Mouse (Mus musculus): ENCODE measurements at regions not wholly inside any gene's neighbourhood (a gene's known extent, or its start where the extent isn't known, plus 50 kb on each side); places are given as distances from the start of the nearest gene placed in this dataset. TPM values are rescaled to one million over a fixed set of nuclear protein-coding genes. Genes with fewer than 3 reads are reported as not detected.

Small RNA genes in the stretch of these regions (microRNA-seq; reads per million reads assigned to microRNA genes)
- gene Gm25693 = not detected

Measured in stomach, embryonic 14.5 days (tissue).